Mouse (Mus musculus) CD8-positive naive resting alpha-beta T cell, adult 2 months (primary cell): ENCODE results near the gene Flnb.

Experiments
- DNase-seq, 2 experiments: peaks; one replicate each; pipeline ENCODE4 v3.0.0; 2022; ENCODE audit warnings: low read depth in 2 of 2, low spot score in 2 of 2

Flnb gene

DNA sequence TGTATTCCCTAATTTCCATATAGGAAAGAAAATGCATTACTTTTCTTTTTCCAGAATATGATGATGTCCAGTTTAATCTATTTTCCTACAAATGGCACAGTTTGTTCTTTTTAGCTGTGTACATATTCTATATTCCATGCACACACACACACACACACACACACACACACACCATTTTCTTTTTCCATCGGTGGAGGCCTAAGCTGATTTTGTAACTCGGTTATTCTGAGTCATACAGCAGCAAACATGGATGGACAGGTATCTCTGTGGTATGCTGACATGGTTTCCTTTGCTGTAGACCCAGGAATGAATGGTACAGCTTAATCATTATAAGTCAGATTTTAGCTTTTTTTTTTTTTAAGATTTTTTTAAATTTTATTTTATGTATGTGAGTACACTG lies 44.5 kb downstream of the Flnb start:
- DNase-seq: no peak

GRCm38 (mm10) chr14:7863199-7863598 lies 45.4 kb downstream of the Flnb start:
- DNase-seq: no peak

- no peak for DNase-seq
Observed at GRCm38 (mm10) chr14:7863871-7864505, 46.2 kb downstream of the Flnb start.

DNA sequence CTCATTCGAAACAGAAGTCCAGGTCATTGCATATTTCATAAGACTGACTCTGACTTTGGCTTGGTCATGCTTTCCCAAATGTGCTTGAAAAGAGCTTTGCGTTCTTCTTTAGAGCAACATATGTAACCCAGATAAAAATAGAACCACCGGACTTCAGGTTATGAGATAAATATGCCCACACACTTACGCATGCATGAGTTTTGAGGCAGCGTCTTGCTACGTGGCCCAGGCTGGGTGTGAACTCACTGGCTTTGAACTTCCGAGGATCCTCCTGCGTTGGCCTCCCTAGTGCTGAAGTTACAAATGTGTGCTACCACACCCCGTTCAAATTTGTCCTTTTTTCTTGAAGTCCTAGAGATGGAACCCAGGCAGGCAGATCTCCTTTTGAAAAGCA lies 46.7 kb downstream of the Flnb start:
- no peak for DNase-seq

DNA sequence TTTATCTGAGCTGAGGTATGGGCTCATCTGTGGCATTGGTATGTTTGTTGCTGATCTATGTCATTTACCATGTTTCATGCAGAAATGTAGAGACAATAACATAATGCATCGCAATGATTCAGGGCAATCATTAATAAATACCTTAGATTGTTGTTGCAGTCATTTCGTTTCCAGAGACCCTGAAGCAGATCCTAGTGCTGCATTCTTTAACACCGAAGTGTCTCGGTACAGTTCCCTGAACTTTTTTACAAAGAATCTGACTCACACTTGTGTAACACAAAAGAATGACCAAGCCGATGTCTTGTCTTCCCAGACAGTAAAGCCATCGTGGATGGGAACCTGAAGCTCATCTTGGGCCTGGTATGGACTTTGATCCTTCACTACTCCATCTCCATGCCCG lies 49.5 kb downstream of the Flnb start:
- no peak for DNase-seq

- no peak for DNase-seq
Observed at GRCm38 (mm10) chr14:7867841-7868240, 50.1 kb downstream of the Flnb start.

- DNase-seq: no peak
Observed at GRCm38 (mm10) chr14:7869796-7870195, 52.0 kb downstream of the Flnb start.

DNA sequence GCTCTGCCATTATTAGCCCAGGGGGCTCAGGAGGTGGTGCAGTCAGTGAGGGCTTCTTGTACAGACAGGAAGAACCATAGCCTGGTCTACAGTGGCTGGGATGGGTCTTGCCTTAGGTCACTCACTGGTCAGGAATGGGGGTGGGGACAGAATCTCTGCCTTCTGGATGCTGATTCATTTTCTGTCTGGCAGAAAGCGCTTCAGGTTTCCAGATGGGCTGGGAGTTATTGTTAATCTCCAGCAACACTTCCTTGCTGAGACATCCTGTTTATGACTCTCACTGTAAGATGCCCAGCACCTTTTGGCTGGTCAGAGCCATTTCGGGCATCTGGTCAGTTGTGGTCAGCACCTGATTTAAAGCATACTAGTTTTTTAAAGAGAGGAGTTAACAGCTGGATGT lies 55.8 kb downstream of the Flnb start:
- DNase-seq: no peak

DNA sequence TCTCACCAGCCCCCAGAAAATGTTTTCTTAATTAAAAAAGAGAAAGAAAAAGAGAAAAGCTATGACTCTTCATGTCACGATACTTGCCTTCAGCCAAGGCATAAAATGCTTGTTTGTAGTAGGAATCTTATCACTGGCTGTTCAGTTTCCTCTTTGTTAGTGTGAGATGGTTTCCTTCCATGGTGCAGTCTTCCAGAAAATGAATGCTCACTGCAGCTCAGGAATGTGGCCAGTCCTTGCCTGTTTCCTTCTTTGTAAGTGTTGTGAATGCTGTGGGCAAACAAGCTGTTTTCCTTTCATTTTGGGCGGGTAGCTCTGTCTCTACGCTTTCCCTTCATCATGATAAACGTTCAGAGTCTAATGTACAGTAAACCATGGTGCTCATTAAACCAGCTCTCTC lies 56.7 kb downstream of the Flnb start:
- no peak for DNase-seq

DNA sequence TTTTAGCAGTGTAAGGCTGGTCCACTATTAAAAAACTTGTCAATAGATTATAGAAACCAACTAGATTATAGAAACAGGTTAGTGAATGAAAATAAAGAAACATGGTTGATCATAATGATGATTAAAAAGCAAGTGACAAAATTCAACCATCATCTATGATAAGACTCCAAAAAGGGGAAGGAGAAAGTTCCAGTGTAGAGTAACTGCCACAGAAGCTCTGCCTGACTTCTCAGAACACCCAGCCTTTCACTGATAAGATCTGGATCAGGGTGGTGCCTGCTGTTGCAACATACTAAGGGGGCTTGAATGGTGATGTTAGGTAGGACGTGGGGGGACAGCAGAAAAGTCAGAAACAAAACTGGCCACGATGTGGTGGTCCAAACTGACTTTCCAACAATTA lies 60.2 kb downstream of the Flnb start:
- no peak for DNase-seq

DNA sequence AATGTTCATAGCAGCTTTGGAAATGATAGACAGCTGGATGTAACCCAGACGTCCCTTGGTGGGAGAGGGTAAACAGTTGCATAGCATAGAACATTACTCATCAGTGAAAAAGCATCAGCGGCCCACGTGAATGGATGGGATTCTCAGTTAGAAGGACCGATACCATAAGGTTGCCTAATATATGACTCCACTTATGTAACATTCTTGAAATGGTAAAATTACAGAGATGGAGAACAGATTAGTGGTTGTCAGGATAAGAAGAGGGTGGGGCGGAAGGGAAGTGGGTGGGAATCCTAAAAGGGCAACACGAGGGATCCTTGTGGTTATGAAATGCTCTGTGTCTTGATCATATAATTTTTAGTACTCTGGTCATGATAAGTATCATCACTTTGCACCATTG lies 62.6 kb downstream of the Flnb start:
- DNase-seq: no peak

GRCm38 (mm10) chr14:7881533-7881932 lies 63.8 kb downstream of the Flnb start:
- DNase-seq: no peak

DNA sequence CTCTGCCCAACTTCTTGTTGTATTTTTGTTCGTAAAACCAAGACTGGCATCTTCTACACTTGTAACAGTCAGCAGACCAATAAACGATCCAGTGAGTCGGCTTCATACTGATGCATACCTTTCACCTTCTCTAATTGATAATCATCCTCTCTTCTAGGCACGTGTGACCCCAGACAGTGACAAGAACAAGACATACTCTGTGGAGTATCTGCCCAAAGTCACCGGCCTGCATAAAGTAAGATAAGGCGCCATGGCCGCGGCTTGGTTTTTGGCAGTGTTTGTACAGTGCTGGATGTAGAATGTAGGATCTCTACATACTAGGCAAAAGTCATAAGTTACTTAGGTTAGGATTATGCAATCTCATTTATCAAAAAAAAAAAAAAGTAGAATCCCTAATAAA lies 64.3 kb downstream of the Flnb start:
- DNase-seq: no peak

DNA sequence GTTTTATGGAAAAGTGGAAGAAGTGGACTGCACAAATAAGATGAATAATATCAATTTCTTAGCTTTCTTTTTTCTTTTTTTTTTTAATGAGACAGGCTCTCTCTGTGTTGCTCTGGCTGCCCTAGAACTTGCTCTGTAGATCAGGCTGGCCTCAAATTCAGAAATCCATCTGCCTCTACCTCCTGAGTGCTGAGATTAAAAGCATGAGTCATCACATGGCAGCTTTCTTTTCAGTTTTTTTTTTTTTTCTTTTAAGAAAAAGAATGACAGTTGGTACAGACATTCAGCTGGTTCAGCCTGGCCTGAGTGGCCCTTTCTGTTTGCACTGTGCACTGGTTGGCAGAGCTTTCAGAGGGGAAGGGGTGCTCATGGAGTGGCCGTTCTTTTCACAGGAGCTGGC lies 66.4 kb downstream of the Flnb start:
- no peak for DNase-seq

GRCm38 (mm10) chr14:7884841-7885240 lies 67.1 kb downstream of the Flnb start:
- no peak for DNase-seq

- no peak for DNase-seq
Observed at GRCm38 (mm10) chr14:7885540-7885939, 67.8 kb downstream of the Flnb start.

- DNase-seq: no peak
Observed at GRCm38 (mm10) chr14:7886008-7886407, 68.3 kb downstream of the Flnb start.

GRCm38 (mm10) chr14:7887171-7887570 lies 69.4 kb downstream of the Flnb start:
- DNase-seq: no peak

- DNase-seq: no peak
Observed at GRCm38 (mm10) chr14:7888294-7888693, 70.5 kb downstream of the Flnb start.

- peak; percentile 6 to 21 for DNase-seq
Observed at GRCm38 (mm10) chr14:7888811-7889651, 71.3 kb downstream of the Flnb start.

DNA sequence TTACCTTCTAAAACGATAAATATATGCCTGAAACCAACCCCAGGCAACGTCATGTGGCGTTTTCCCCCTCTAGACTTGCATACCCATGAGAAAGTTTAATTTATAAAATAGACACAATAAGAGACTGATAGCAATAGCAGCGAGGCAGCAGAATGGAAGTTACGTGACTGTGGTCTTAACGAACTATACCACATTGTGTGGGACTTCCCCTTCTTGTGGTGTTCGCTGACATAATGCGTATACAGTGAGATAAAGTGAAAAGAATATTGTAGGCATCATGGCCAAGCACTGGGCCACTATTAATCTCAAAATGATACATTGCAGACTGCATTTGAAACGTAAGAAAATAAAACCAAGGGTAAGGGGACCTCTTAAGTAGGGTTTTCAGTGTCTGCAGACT lies 72.1 kb downstream of the Flnb start:
- DNase-seq: peak in 1 of 2 experiments; percentile 12

- DNase-seq: no peak
Observed at GRCm38 (mm10) chr14:7891401-7891800, 73.6 kb downstream of the Flnb start.

GRCm38 (mm10) chr14:7896126-7896525 lies 78.4 kb downstream of the Flnb start:
- DNase-seq: no peak
